Mouse (Mus musculus): ENCODE results near the gene Mical2. TPM values are rescaled to one million over a fixed set of nuclear protein-coding genes. Genes with fewer than 3 reads are reported as not detected.
A peak's percentile ranks its signal among the peaks of the same experiment; 100 is the strongest.

Gene Mical2
- polyA plus RNA-seq, 1 experiment from 2014 or later = 2.7 TPM

DNA sequence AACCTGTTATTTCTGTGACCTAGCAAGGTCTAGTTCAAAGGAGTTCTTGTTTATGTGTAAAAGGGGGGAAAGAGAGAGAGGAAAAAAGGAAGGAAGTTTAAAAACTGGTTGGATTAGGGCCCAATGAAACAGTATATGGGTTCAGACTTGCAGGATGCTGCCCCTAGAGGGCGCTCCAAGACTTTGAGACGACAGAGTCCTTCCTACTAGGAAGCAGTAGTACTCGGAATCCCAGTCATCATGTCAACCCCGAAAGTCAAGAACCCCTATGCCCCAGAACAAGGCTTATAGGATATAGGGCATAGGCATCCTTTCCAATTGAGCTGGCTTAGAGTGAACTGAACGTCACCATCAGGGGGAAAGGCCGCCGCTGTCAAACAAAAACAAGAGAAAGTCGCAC is 151.7 kb downstream of the Mical2 start:
- Histone ChIP-seq H3K9ac (replicated peaks) (no peak overlapping the region), H3K4me2 (ENCODE audit: low read depth, low read length) (no peak overlapping the region), H3K36me3 (replicated peaks; ENCODE audit: insufficient read depth, low read length) (no peaks in the 10 kb centered on the region), H3K4me1 (ENCODE audit: insufficient read depth) (peaks cover 17% of the 10 kb centered on the region), H3K27ac (ENCODE audit: low read depth) (no peak overlapping the region), H3K27me3 (ENCODE audit: insufficient read depth, low read length) (no peaks in the 10 kb centered on the region), H3K4me3 (ENCODE audit: low read depth, low read length) (no peak overlapping the region), H3K9me3 (ENCODE audit: low read length) (no peaks in the 10 kb centered on the region)
- DNase-seq (peak; percentile 80), ATAC-seq (peak; percentile 44; the same call in 1 of the 2 replicates)
- TF ChIP-seq CTCF (IDR thresholded peaks at IDR 0.05; ENCODE audit: low read depth) = peak; percentile 81
- no peak for TF ChIP-seq EP300 (IDR thresholded peaks at IDR 0.05; ENCODE audit: low read depth)
- 38% methylated on average over 8 of the region's 8 CpGs for WGBS (ENCODE audit: insufficient replicate concordance)

DNA sequence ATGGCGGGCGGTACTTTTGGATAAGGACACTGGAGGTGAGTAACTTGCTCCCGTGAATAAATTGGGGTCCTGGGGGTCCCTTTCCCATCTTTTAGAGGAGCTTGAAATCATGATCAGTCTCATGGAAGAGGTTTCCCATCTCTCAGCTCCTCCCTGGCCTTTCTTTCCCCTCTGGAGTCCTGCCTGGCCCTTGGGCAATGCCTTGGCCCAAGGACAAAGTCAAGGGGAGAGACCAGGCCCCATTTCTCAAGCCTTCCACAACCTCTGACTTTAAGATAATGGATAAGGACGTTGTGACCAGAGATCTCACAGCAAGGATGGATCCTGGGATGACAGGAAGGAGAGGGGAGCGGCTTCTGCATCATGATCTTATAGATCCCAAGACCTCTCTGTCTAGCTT is 152.4 kb downstream of the Mical2 start:
- Histone ChIP-seq H3K4me2 (ENCODE audit: low read depth, low read length) (no peak overlapping the region), H3K4me3 (ENCODE audit: low read depth, low read length) (no peak overlapping the region), H3K9me3 (ENCODE audit: low read length) (no peaks in the 10 kb centered on the region), H3K36me3 (replicated peaks; ENCODE audit: insufficient read depth, low read length) (no peaks in the 10 kb centered on the region), H3K4me1 (ENCODE audit: insufficient read depth) (peaks cover 17% of the 10 kb centered on the region), H3K27ac (ENCODE audit: low read depth) (no peak overlapping the region), H3K27me3 (ENCODE audit: insufficient read depth, low read length) (no peaks in the 10 kb centered on the region), H3K9ac (replicated peaks) (no peak overlapping the region)
- ATAC-seq = no peak
- TF ChIP-seq EP300 (IDR thresholded peaks at IDR 0.05; ENCODE audit: low read depth) = no peak
- no peak for TF ChIP-seq CTCF (IDR thresholded peaks at IDR 0.05; ENCODE audit: low read depth)
- 73% methylated on average over 5 of the region's 5 CpGs for WGBS (ENCODE audit: insufficient replicate concordance)
- DNase-seq = no peak

GRCm38 (mm10) chr7:112378476-112378875 is 152.8 kb downstream of the Mical2 start:
- H3K4me1 ChIP-seq (ENCODE audit: insufficient read depth) = peaks cover 15% of the 10 kb centered on the region
- DNase-seq = no peak
- no peaks in the 10 kb centered on the region for H3K9me3 ChIP-seq (ENCODE audit: low read length)
- no peak overlapping the region for H3K4me2 ChIP-seq (ENCODE audit: low read depth, low read length)
- no peak overlapping the region for H3K9ac ChIP-seq (replicated peaks)
- H3K27me3 ChIP-seq (ENCODE audit: insufficient read depth, low read length) = no peaks in the 10 kb centered on the region
- H3K36me3 ChIP-seq (replicated peaks; ENCODE audit: insufficient read depth, low read length) = no peaks in the 10 kb centered on the region
- 78% methylated on average over 5 of the region's 5 CpGs for WGBS (ENCODE audit: insufficient replicate concordance)
- ATAC-seq = no peak
- no peak overlapping the region for H3K27ac ChIP-seq (ENCODE audit: low read depth)
- H3K4me3 ChIP-seq (ENCODE audit: low read depth, low read length) = no peak overlapping the region
- no peak for TF ChIP-seq EP300 (IDR thresholded peaks at IDR 0.05; ENCODE audit: low read depth)
- TF ChIP-seq CTCF (IDR thresholded peaks at IDR 0.05; ENCODE audit: low read depth) = no peak

DNA sequence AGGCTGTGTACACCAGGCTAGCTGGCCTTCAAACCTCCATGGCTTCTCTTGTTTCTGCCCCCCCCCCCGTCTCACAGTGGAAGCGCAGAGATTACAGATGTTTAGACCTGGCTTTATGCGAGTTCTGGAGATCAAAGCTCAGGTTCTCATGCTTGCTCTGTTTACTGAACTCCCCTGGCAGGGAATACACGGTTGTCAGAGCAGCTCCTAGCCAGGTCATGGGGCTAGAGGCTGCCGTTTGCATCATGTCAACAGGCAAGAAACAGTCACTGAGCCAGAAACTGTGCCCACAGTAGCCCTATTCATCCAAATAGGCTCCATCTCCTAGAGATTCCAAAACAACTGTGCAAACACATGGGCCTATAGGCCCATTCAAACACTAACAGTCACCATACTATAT is 160.9 kb downstream of the Mical2 start:
- no peak overlapping the region for H3K4me3 ChIP-seq (ENCODE audit: low read depth, low read length)
- no peak for TF ChIP-seq EP300 (IDR thresholded peaks at IDR 0.05; ENCODE audit: low read depth)
- no peak for TF ChIP-seq CTCF (IDR thresholded peaks at IDR 0.05; ENCODE audit: low read depth)
- H3K27ac ChIP-seq (ENCODE audit: low read depth) = peak overlapping the region; percentile 81
- DNase-seq = peak; percentile 25
- no peaks in the 10 kb centered on the region for H3K36me3 ChIP-seq (replicated peaks; ENCODE audit: insufficient read depth, low read length)
- no peaks in the 10 kb centered on the region for H3K9me3 ChIP-seq (ENCODE audit: low read length)
- H3K4me1 ChIP-seq (ENCODE audit: insufficient read depth) = peaks cover 17% of the 10 kb centered on the region
- no peaks in the 10 kb centered on the region for H3K27me3 ChIP-seq (ENCODE audit: insufficient read depth, low read length)
- H3K9ac ChIP-seq (replicated peaks) = no peak overlapping the region
- H3K4me2 ChIP-seq (ENCODE audit: low read depth, low read length) = no peak overlapping the region
- 45% methylated on average over 5 of the region's 5 CpGs for WGBS (ENCODE audit: insufficient replicate concordance)
- peak; percentile 83 for ATAC-seq

- no peak overlapping the region for H3K4me2 ChIP-seq (ENCODE audit: low read depth, low read length)
- H3K4me1 ChIP-seq (ENCODE audit: insufficient read depth) = peaks cover 17% of the 10 kb centered on the region
- H3K36me3 ChIP-seq (replicated peaks; ENCODE audit: insufficient read depth, low read length) = no peaks in the 10 kb centered on the region
- no peak for TF ChIP-seq CTCF (IDR thresholded peaks at IDR 0.05; ENCODE audit: low read depth)
- no peak for TF ChIP-seq EP300 (IDR thresholded peaks at IDR 0.05; ENCODE audit: low read depth)
- no peak overlapping the region; the same call in 1 of the 2 replicates for H3K9ac ChIP-seq (replicated peaks)
- peak overlapping the region; percentile 81 for H3K27ac ChIP-seq (ENCODE audit: low read depth)
- ATAC-seq = peak; percentile 86
- WGBS (ENCODE audit: insufficient replicate concordance) = 40% methylated on average over 5 of the region's 5 CpGs
- no peaks in the 10 kb centered on the region for H3K27me3 ChIP-seq (ENCODE audit: insufficient read depth, low read length)
- H3K9me3 ChIP-seq (ENCODE audit: low read length) = no peaks in the 10 kb centered on the region
- H3K4me3 ChIP-seq (ENCODE audit: low read depth, low read length) = no peak overlapping the region
- DNase-seq = no peak
These were observed 162.2 kb downstream of the Mical2 start for GRCm38 (mm10) chr7:112387876-112388275.

DNA sequence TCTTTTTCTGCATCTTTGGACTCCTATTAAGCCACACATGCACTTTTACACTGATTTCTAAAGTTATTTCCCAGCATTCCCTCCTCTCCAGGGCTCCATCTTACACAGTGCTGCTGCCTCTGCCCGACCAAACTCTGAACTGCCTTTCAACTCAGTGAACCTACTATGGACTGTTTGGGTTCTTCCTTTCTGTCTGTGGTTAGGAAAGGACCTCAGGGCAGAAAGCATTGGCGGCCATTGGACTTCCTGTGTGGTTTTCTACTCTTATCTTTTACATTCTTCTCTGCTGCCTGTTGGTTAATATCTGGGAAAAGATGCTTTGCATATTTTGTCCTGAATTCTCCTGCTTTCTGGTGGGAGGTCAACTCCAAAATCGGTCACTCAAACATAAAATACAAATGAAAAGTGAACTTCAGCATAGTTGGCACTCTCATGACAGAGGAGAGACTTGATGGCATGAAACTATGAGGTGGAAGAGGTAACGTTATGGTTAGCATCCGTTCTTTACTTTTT is 162.8 kb downstream of the Mical2 start:
- peak; percentile 85 for ATAC-seq
- H3K4me1 ChIP-seq (ENCODE audit: insufficient read depth) = peaks cover 17% of the 10 kb centered on the region
- H3K27ac ChIP-seq (ENCODE audit: low read depth) = peak overlapping the region; percentile 81
- no peak overlapping the region for H3K4me3 ChIP-seq (ENCODE audit: low read depth, low read length)
- H3K4me2 ChIP-seq (ENCODE audit: low read depth, low read length) = no peak overlapping the region
- H3K9me3 ChIP-seq (ENCODE audit: low read length) = no peaks in the 10 kb centered on the region
- no peak overlapping the region for H3K9ac ChIP-seq (replicated peaks)
- 43% methylated on average over 5 of the region's 5 CpGs for WGBS (ENCODE audit: insufficient replicate concordance)
- no peaks in the 10 kb centered on the region for H3K36me3 ChIP-seq (replicated peaks; ENCODE audit: insufficient read depth, low read length)
- TF ChIP-seq CTCF (IDR thresholded peaks at IDR 0.05; ENCODE audit: low read depth) (0 out of 2 replicates have a peak, but pooled peaks have one; percentile 6), EP300 (IDR thresholded peaks at IDR 0.05; ENCODE audit: low read depth) (no peak)
- DNase-seq = no peak
- H3K27me3 ChIP-seq (ENCODE audit: insufficient read depth, low read length) = no peaks in the 10 kb centered on the region

Data from liver, postnatal 0 days (tissue).